Mouse (Mus musculus): ENCODE results near the gene Fam189a2. TPM values are rescaled to one million over a fixed set of nuclear protein-coding genes. Genes with fewer than 3 reads are reported as not detected.

Gene Fam189a2
- polyA plus RNA-seq, 1 experiment from 2014 or later: 0.48 TPM

DNA sequence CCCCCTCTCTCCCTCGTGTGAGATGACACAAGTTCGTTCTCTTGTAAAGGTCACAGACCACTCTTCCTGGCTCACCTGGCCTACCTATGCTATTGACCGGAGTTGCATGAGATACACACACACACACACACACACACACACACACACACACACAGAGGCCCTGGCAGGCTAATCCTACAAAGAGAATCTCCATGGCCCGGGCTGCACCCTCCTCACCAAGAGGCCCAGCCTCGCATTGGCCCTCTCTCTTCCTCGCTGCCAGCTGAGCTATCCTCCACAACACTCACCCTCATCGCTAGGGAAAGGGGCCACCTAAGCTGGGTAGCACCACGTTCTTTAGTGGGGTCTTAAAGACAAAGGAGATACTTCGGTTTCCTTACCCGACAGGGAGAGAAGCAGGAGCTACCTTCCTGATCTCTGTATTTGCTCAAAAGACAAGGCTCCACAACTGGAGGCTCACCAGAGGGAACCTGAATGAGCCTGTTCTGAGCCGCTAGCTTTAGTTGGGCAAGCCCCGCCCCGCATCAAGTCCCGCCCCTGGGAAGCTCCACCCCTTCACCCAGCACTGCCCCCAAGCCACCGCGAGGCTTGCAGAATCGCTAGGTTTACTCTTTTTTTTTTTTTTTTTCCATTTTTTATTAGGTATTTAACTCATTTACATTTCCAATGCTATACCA, 74.4 kb downstream of the Fam189a2 start:
- H3K9ac ChIP-seq: no peak overlapping the region
- H3K9me3 ChIP-seq: no peaks in the 10 kb centered on the region
- H3K27ac ChIP-seq: no peak overlapping the region
- no peaks in the 10 kb centered on the region for H3K36me3 ChIP-seq
- no peaks in the 10 kb centered on the region for H3K27me3 ChIP-seq
- 73% methylated on average over 17 of the region's 17 CpGs for whole genome bisulfite sequencing
- no peak for ATAC-seq (ENCODE audit: insufficient number of reproducible peaks, insufficient read depth, low FRiP score, low TSS enrichment, low read depth)
- no peak overlapping the region for H3K4me2 ChIP-seq
- no peak overlapping the region for H3K4me3 ChIP-seq
- peaks cover 16% of the 10 kb centered on the region for H3K4me1 ChIP-seq

DNA sequence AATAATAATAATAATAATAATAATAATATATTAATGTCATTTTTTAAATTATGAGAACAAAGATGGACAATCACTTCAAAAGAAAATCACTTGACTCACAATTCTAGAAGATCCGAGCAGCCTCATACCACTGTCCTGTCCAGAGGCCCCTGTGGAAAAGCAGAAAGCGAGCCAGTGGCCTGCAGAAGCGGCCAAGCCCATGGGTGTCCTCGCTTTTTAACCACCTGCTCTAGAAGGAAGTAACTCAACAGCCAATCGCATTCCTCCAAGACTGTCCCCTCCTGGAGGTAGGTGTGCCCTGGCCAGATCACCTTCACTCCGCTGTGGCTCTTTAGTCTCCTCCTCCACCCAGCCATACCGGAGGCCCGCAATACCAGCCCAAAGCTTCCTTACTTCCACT, 75.4 kb downstream of the Fam189a2 start:
- Histone ChIP-seq H3K9me3 (no peaks in the 10 kb centered on the region), H3K36me3 (no peaks in the 10 kb centered on the region), H3K27me3 (no peaks in the 10 kb centered on the region), H3K4me3 (no peak overlapping the region), H3K4me2 (no peak overlapping the region), H3K4me1 (peaks cover 16% of the 10 kb centered on the region), H3K9ac (no peak overlapping the region), H3K27ac (no peak overlapping the region)
- WGBS: 90% methylated on average over 8 of the region's 8 CpGs
- no peak for ATAC-seq (ENCODE audit: insufficient number of reproducible peaks, insufficient read depth, low FRiP score, low TSS enrichment, low read depth)

DNA sequence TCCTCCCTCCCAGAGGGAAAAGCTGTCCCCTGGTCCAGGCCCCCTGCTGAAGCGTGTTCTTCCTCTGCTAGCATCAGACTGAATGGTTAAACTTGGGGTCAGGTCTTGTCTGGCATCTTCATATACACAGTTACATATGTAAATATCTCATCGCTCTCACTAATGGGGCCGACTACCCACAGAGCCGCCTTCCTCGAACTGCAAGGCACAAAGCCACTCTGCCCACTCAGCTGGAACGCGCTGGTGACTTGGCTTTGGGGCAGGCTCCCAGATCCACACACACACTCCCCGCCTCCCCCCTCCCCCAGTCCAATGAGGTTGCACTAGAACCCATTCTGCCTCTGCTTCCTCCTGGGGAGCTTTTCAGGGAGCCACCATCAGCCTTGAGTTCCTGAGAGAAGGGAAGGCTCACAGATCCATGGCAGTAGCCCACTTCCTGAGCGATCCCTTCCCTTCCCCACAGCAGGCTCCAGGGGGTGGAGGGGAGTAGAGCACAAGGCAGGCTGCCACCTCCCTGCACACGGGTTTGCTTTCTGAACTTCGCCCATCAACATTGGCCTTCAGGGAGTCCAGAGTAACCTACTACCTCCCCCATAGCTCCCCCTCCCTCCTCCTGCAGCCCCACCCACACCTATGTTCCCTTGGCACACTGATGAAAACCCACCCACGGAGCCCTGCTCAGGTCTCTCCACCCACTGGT, 82.4 kb downstream of the Fam189a2 start:
- ATAC-seq (ENCODE audit: insufficient number of reproducible peaks, insufficient read depth, low FRiP score, low TSS enrichment, low read depth): no peak
- H3K4me3 ChIP-seq: no peak overlapping the region
- H3K9ac ChIP-seq: no peak overlapping the region
- H3K27ac ChIP-seq: no peak overlapping the region
- H3K4me1 ChIP-seq: peaks cover 3% of the 10 kb centered on the region; the same call in 1 of the 2 replicates
- H3K27me3 ChIP-seq: peaks cover 5% of the 10 kb centered on the region
- H3K9me3 ChIP-seq: no peaks in the 10 kb centered on the region
- H3K4me2 ChIP-seq: no peak overlapping the region
- H3K36me3 ChIP-seq: no peaks in the 10 kb centered on the region
- WGBS: 25% methylated on average over 12 of the region's 12 CpGs

DNA sequence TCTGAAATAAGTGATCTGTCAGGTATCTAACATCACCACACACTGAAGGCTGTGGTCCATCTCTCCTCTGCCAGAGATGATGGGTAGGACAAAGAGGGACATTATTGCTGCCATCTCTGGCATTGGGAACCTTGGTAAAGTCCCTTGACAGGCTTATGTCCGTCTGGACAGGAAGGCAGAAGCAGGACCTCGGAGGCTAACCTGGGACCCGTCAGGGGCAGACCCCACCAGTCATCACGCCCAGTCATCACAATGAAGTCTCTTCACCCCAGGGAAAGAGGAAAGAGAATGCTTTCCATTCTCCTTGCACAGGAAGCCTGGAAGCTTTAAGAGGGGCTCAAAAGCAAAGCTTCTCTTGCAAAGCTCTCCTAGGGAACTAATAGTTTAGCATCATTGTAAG, 82.9 kb downstream of the Fam189a2 start:
- ATAC-seq (ENCODE audit: insufficient number of reproducible peaks, insufficient read depth, low FRiP score, low TSS enrichment, low read depth): no peak
- Histone ChIP-seq H3K27ac (no peak overlapping the region), H3K9me3 (no peaks in the 10 kb centered on the region), H3K27me3 (peaks cover 5% of the 10 kb centered on the region), H3K4me3 (no peak overlapping the region), H3K4me1 (peaks cover 3% of the 10 kb centered on the region; the same call in 1 of the 2 replicates), H3K36me3 (no peaks in the 10 kb centered on the region), H3K9ac (no peak overlapping the region), H3K4me2 (no peak overlapping the region)
- 27% methylated on average over 4 of the region's 4 CpGs for WGBS

DNA sequence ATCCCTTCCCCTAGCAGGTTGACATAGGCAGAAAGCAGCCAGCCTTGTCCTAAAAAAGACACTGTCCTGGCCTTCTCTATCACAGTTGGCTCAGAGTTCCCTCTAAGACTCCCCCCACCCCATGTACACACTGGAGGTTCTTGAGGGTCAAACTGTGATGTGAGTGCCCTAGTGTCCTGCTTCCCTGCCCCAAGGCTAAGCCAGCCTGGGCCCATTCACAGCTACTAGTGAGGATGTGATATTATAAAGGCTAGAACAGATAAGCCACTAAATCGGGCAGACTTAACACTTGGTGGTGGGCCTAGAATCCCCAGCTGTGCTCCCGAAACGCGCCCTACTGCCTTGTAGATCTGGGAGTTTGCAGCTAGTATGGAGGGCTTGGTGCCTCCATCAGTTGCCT, 84.1 kb downstream of the Fam189a2 start:
- no peak for ATAC-seq (ENCODE audit: insufficient number of reproducible peaks, insufficient read depth, low FRiP score, low TSS enrichment, low read depth)

DNA sequence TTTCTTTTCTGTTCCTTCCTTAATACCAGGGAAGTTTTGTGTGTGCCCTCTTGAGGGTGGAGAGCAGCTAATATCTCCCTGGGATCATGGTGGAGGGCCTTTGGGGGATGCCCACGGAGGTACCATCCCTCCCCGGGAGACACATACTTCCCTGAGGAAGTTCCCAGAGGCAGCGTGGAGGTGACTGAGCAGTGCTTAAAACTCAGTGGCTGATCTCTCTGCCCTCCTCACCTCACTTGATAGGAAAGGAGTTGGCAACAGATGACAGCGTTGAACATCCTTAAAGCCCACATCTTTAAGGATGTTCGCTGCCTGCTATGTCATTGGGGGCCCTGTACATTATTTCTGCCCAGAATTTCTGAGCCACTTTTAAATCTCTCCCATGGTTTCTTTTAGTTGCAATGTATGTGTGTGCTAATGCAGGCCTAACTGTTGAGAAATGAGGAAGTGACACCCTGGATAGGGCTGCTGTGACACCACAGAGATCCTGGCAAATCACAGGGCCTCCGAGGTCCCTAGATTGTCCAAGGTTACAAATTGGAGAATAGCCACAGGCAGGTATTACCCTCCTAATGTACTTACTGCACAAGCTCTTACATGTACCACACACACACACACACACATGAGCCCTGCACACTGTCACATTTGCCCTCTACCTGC, 84.7 kb downstream of the Fam189a2 start:
- 78% methylated on average over 6 of the region's 6 CpGs for WGBS
- Histone ChIP-seq H3K4me2 (no peak overlapping the region), H3K9me3 (no peaks in the 10 kb centered on the region), H3K4me3 (no peak overlapping the region), H3K4me1 (peaks cover 3% of the 10 kb centered on the region; the same call in 1 of the 2 replicates), H3K27ac (no peak overlapping the region), H3K36me3 (no peaks in the 10 kb centered on the region), H3K27me3 (peaks cover 5% of the 10 kb centered on the region), H3K9ac (no peak overlapping the region)
- no peak for ATAC-seq (ENCODE audit: insufficient number of reproducible peaks, insufficient read depth, low FRiP score, low TSS enrichment, low read depth)

More for the DNA sequence above, 84.1 kb downstream of the Fam189a2 start:
- Histone ChIP-seq H3K9ac (no peak overlapping the region), H3K4me1 (peaks cover 3% of the 10 kb centered on the region; the same call in 1 of the 2 replicates), H3K9me3 (no peaks in the 10 kb centered on the region), H3K27me3 (peaks cover 5% of the 10 kb centered on the region), H3K36me3 (no peaks in the 10 kb centered on the region), H3K4me3 (no peak overlapping the region), H3K4me2 (no peak overlapping the region), H3K27ac (no peak overlapping the region)
- 69% methylated on average over 4 of the region's 4 CpGs for WGBS

DNA sequence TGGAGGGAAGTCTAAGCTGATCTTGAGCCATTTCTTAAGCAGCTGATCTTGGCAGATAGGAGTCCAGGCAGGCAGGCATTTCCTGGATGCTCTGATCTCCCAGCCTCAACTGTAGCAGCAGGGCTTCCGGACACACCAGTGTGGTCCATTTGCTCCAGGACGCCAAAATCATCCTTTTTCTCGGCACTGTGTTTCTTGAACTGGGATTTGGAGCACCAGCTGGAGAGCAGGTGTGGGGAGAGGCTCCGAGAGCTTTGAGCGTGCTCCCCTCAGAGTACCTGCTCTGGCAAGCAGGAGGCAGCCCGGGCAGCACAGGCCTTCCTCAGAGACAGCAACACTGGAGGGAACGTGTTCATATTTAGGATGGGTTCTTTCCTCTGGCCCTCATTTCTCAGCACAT, 87.9 kb downstream of the Fam189a2 start:
- H3K36me3 ChIP-seq: no peaks in the 10 kb centered on the region
- H3K4me1 ChIP-seq: no peaks in the 10 kb centered on the region
- H3K27ac ChIP-seq: no peak overlapping the region
- 85% methylated on average over 7 of the region's 7 CpGs for WGBS
- peaks cover 5% of the 10 kb centered on the region; the same call in 1 of the 2 replicates for H3K27me3 ChIP-seq
- ATAC-seq (ENCODE audit: insufficient number of reproducible peaks, insufficient read depth, low FRiP score, low TSS enrichment, low read depth): no peak
- H3K4me2 ChIP-seq: no peak overlapping the region
- H3K4me3 ChIP-seq: no peak overlapping the region
- H3K9ac ChIP-seq: no peak overlapping the region
- no peaks in the 10 kb centered on the region for H3K9me3 ChIP-seq

DNA sequence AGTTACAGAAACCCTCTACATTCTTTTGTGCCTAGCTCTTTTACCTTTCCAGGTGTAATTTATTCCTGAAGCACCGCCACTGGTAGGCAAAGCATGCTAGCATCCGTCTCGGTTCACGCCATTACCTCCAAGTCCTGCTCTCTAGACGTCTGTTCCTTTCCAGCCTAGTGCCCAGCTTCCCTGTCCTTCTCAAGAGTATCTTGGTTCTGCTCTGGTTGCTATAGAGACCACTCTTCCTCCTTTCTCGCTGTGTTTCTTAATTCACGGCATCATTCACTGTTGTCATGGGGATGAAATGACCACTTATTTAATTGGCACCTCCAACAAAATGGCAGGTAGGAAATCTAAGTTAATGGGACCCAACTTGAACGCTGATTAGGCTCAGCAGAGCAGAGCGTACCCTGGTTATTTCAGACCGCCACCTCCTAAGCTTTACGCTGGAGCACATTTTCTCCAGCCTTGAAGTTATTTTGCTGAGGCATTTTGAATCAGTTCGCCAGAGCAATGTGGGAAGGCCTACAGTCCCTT, 89.3 kb downstream of the Fam189a2 start:
- WGBS: 77% methylated on average over 12 of the region's 12 CpGs
- Histone ChIP-seq H3K9ac (no peak overlapping the region), H3K9me3 (no peaks in the 10 kb centered on the region), H3K27ac (no peak overlapping the region), H3K36me3 (no peaks in the 10 kb centered on the region), H3K4me3 (no peak overlapping the region), H3K4me1 (no peaks in the 10 kb centered on the region), H3K4me2 (no peak overlapping the region), H3K27me3 (no peaks in the 10 kb centered on the region)
- no peak for ATAC-seq (ENCODE audit: insufficient number of reproducible peaks, insufficient read depth, low FRiP score, low TSS enrichment, low read depth)

DNA sequence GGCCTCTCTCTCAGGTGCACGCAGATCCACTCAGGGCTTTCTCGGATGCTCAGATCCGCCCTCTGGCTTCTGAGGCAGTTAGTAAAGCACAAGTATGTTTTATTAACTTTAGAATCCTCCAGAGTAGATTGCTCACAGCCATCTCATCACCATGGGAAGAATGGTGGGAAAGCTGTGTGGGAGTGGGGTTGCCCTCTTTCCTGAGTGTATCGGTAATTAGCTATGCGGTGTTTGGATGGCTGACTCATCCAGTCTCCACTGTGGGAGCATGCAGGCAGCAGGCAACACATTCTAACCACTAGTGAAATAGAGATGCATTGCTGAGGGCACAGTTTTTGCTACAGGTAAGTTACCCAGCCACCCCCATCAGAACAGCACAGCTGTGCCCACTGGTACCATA, 100.0 kb downstream of the Fam189a2 start:
- H3K36me3 ChIP-seq: 0 out of 2 replicates have a peak, but pooled peaks cover 5% of the 10 kb centered on the region
- H3K4me1 ChIP-seq: no peaks in the 10 kb centered on the region
- no peak for ATAC-seq (ENCODE audit: insufficient number of reproducible peaks, insufficient read depth, low FRiP score, low TSS enrichment, low read depth)
- no peak overlapping the region for H3K4me2 ChIP-seq
- H3K27ac ChIP-seq: no peak overlapping the region
- no peak overlapping the region for H3K9ac ChIP-seq
- peaks cover 7% of the 10 kb centered on the region for H3K9me3 ChIP-seq
- H3K4me3 ChIP-seq: no peak overlapping the region
- 92% methylated on average over 5 of the region's 5 CpGs for WGBS
- H3K27me3 ChIP-seq: no peaks in the 10 kb centered on the region

DNA sequence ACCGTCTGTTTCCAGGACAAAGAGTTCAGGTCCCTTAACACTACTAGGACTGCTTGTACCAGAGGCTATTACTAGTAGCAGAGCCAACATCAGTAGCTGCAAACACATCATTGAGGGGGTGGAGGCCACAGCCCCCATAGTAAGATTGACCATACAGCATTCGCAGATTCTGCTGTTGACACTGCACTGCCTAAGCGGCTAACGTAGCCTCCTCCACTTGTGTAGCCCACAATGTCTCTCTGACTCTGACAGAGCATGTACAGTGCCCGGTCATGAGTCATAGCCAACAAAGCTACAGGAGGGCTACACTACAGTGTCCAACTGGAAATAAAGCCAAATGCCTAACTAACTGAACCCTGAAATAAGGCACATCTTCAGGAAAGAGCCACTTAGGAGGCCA, 105.3 kb downstream of the Fam189a2 start:
- no peaks in the 10 kb centered on the region for H3K27me3 ChIP-seq
- ATAC-seq (ENCODE audit: insufficient number of reproducible peaks, insufficient read depth, low FRiP score, low TSS enrichment, low read depth): no peak
- no peak overlapping the region for H3K9ac ChIP-seq
- no peaks in the 10 kb centered on the region for H3K9me3 ChIP-seq
- H3K27ac ChIP-seq: no peak overlapping the region
- WGBS: 93% methylated on average over 5 of the region's 5 CpGs
- no peak overlapping the region for H3K4me2 ChIP-seq
- H3K36me3 ChIP-seq: no peaks in the 10 kb centered on the region
- no peak overlapping the region for H3K4me3 ChIP-seq
- no peaks in the 10 kb centered on the region for H3K4me1 ChIP-seq

DNA sequence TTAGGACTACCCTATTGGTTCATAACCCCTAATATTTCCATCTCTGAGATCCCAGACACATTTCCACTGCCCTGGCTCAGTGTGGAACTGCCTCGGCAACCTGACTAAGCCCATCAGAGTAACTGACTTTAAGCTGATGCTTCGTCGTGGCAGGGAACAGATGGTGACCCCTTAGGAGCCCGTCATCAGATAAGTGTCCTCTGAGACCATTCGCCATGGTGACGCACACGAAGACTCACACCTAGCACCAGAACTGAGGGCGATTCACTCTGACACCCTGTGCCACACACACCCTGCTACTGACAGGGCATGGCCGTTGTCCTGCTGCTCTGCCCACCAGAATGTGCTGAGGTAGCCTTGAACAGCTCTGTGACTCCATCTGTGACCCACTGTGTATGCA, 106.0 kb downstream of the Fam189a2 start:
- H3K4me3 ChIP-seq: no peak overlapping the region
- no peaks in the 10 kb centered on the region for H3K9me3 ChIP-seq
- WGBS: 87% methylated on average over 9 of the region's 9 CpGs
- H3K9ac ChIP-seq: no peak overlapping the region
- no peak overlapping the region for H3K4me2 ChIP-seq
- no peak overlapping the region for H3K27ac ChIP-seq
- no peak for ATAC-seq (ENCODE audit: insufficient number of reproducible peaks, insufficient read depth, low FRiP score, low TSS enrichment, low read depth)
- H3K27me3 ChIP-seq: no peaks in the 10 kb centered on the region
- H3K36me3 ChIP-seq: no peaks in the 10 kb centered on the region
- no peaks in the 10 kb centered on the region for H3K4me1 ChIP-seq
